In the genomic region with DNA sequence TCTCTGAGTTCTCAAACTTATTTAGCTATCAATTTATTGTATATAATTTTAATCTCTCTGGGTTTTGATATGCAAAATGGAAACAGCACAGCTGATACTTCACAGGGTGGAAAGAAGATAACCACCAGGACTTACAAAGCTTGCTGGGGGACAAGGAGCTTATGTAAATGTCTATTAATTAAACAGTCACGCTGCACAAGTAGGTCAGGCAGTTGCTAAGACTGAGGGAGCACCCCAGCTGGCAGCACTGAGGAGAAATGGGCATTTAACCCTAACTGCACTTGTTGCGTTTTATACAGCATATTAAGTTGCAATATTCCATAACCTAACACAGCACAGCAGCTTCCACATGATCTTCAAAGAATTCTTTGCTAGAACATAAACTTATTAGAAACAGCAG, we compare ENCODE assay signal across 19 mouse cellular contexts. TPM values are rescaled to one million over a fixed set of nuclear protein-coding genes. Genes with fewer than 3 reads are reported as not detected.
DNase-seq lines count a peak whose midpoint lies in the region; ATAC-seq lines count a peak whose summit lies in the region.
"Had no signal": no experiment of that assay in that cellular context is flagged by ENCODE, and none has a peak within 500 bp of the region (broad histone marks: within the 10 kb centered on the region; RNA-seq: fewer than 3 reads in every experiment).

No protein-coding gene starts in this region.

- H3K27ac ChIP-seq in hindbrain, embryonic 11.5 days (ENCODE audit: low read depth, low read length) = no peak overlapping the region
- no peak overlapping the region for H3K27ac ChIP-seq in hindbrain, embryonic 13.5 days
- no peak overlapping the region for H3K27ac ChIP-seq in midbrain, embryonic 15.5 days
- H3K27ac ChIP-seq: intestine, embryonic 15.5 days; stomach, embryonic 15.5 days had no signal

- H3K36me3 ChIP-seq in hindbrain, embryonic 11.5 days (ENCODE audit: control insufficient read depth, insufficient read depth, low read length) = no peaks in the 10 kb centered on the region
- no peaks in the 10 kb centered on the region for H3K36me3 ChIP-seq in hindbrain, embryonic 13.5 days
- no peaks in the 10 kb centered on the region for H3K36me3 ChIP-seq in midbrain, embryonic 15.5 days (replicated peaks)
- H3K36me3 ChIP-seq: intestine, embryonic 15.5 days; stomach, embryonic 15.5 days had no signal

- no peak overlapping the region for H3K4me2 ChIP-seq in hindbrain, embryonic 11.5 days (replicated peaks; ENCODE audit: low read depth, low read length)
- H3K4me2 ChIP-seq in hindbrain, embryonic 13.5 days = no peak overlapping the region
- H3K4me2 ChIP-seq in midbrain, embryonic 15.5 days = no peak overlapping the region
- H3K4me2 ChIP-seq: intestine, embryonic 15.5 days; stomach, embryonic 15.5 days had no signal

- H3K9me3 ChIP-seq in hindbrain, embryonic 11.5 days (ENCODE audit: control insufficient read depth, low read length) = no peaks in the 10 kb centered on the region
- H3K9me3 ChIP-seq in hindbrain, embryonic 13.5 days = no peaks in the 10 kb centered on the region
- no peaks in the 10 kb centered on the region for H3K9me3 ChIP-seq in midbrain, embryonic 15.5 days
- H3K9me3 ChIP-seq: intestine, embryonic 15.5 days; stomach, embryonic 15.5 days had no signal

- no peaks in the 10 kb centered on the region for H3K27me3 ChIP-seq in hindbrain, embryonic 11.5 days (ENCODE audit: control insufficient read depth, insufficient read depth, low read length)
- no peaks in the 10 kb centered on the region for H3K27me3 ChIP-seq in hindbrain, embryonic 13.5 days
- no peaks in the 10 kb centered on the region for H3K27me3 ChIP-seq in midbrain, embryonic 15.5 days (replicated peaks)
- H3K27me3 ChIP-seq: intestine, embryonic 15.5 days; stomach, embryonic 15.5 days had no signal

- peak; percentile 17; the same call in 1 of the 2 replicates for ATAC-seq in hindbrain, embryonic 11.5 days (ENCODE audit: low FRiP score)
- ATAC-seq in hindbrain, embryonic 13.5 days (ENCODE audit: low FRiP score) = no peak
- ATAC-seq in midbrain, embryonic 15.5 days (replicated peaks) = peak; percentile 58; the same call in 1 of the 2 replicates
- ATAC-seq in activated CD4-positive, CD25-positive, alpha-beta regulatory T cell, adult 4 months = no peak
- ATAC-seq: intestine, embryonic 15.5 days had no signal

- H3K4me1 ChIP-seq in hindbrain, embryonic 11.5 days (replicated peaks; ENCODE audit: control insufficient read depth, insufficient read depth, low read length) = no peaks in the 10 kb centered on the region
- 0 out of 2 replicates have a peak, but pooled peaks cover 6% of the 10 kb centered on the region for H3K4me1 ChIP-seq in hindbrain, embryonic 13.5 days (replicated peaks)
- H3K4me1 ChIP-seq in midbrain, embryonic 15.5 days = peaks cover 8% of the 10 kb centered on the region; the same call in 1 of the 2 replicates
- H3K4me1 ChIP-seq: intestine, embryonic 15.5 days; stomach, embryonic 15.5 days had no signal

- WGBS in hindbrain, embryonic 11.5 days = 46% methylated on average over 2 of the region's 2 CpGs
- 39% methylated on average over 2 of the region's 2 CpGs for WGBS in hindbrain, embryonic 13.5 days
- 22% methylated on average over 2 of the region's 2 CpGs for WGBS in midbrain, embryonic 15.5 days

- no peak for DNase-seq in hindbrain, embryonic 11.5 days (ENCODE audit: low spot score)
- peak; percentile 34 for DNase-seq in Muller cell, postnatal 12 days (ENCODE audit: inconsistent ontology term)
- DNase-seq in brain, adult 2 months (ENCODE audit: low read depth, low spot score) = peak; percentile 9
- no peak for DNase-seq in urinary bladder, adult 2 months (ENCODE audit: low spot score)
- DNase-seq in lung, adult 18-20 months = no peak
- DNase-seq: adrenal gland, adult 8-10 months; cerebellum, postnatal 10 days; gastrocnemius, postnatal 10 days; heart, adult 11 months; heart, postnatal 36 days; kidney, postnatal 14 days; liver; lung, postnatal 14 days; thymus, adult 18-20 months had no signal

- H3K9ac ChIP-seq in hindbrain, embryonic 11.5 days (ENCODE audit: low read depth, low read length) = no peak overlapping the region
- H3K9ac ChIP-seq in hindbrain, embryonic 13.5 days = no peak overlapping the region
- no peak overlapping the region for H3K9ac ChIP-seq in midbrain, embryonic 15.5 days
- H3K9ac ChIP-seq: intestine, embryonic 15.5 days; stomach, embryonic 15.5 days had no signal

- no peak overlapping the region for H3K4me3 ChIP-seq in hindbrain, embryonic 11.5 days (ENCODE audit: low read depth, low read length)
- H3K4me3 ChIP-seq in hindbrain, embryonic 13.5 days = no peak overlapping the region
- H3K4me3 ChIP-seq in midbrain, embryonic 15.5 days = no peak overlapping the region
- H3K4me3 ChIP-seq: intestine, embryonic 15.5 days; stomach, embryonic 15.5 days had no signal

RNA-seq across cellular contexts. Expression of gene Rps23, which starts 36.1 kb away (rescaled TPM):
- polyA plus RNA-seq in hindbrain, embryonic 11.5 days (2014; fragmentation: Nextera tagmentation; extraction: Ambion mirVana) = 214 and 232 TPM in 2 replicates
- 142 and 150 TPM in 2 replicates for polyA plus RNA-seq in hindbrain, embryonic 13.5 days (2015; fragmentation: Nextera tagmentation; extraction: Ambion mirVana)
- 80.5 and 98.8 TPM in 2 replicates for polyA plus RNA-seq in midbrain, embryonic 15.5 days (2015; fragmentation: Nextera tagmentation; extraction: Ambion mirVana)
- 1,000 to 10,000 TPM; 1,258 to 1,308 TPM for polyA plus RNA-seq in activated CD4-positive, CD25-positive, alpha-beta regulatory T cell, adult 4 months (2017; shearing (Covaris generic))
- polyA plus RNA-seq in urinary bladder, adult 2 months (2012; rRNA removed) = 1,364 and 1,528 TPM in 2 replicates

RNA-seq across cellular contexts. Expression of gene Atp6ap1l, which starts 53.7 kb away (rescaled TPM):
- polyA plus RNA-seq in hindbrain, embryonic 11.5 days (2014; fragmentation: Nextera tagmentation; extraction: Ambion mirVana) = 0.20 and 1.5 TPM in 2 replicates
- 0.88 and 0.93 TPM in 2 replicates for polyA plus RNA-seq in hindbrain, embryonic 13.5 days (2015; fragmentation: Nextera tagmentation; extraction: Ambion mirVana)
- 0.28 and 0.88 TPM in 2 replicates for polyA plus RNA-seq in midbrain, embryonic 15.5 days (2015; fragmentation: Nextera tagmentation; extraction: Ambion mirVana)
- not detected for polyA plus RNA-seq in activated CD4-positive, CD25-positive, alpha-beta regulatory T cell, adult 4 months (2017; shearing (Covaris generic))
- 0.19 TPM in 2 replicates for polyA plus RNA-seq in urinary bladder, adult 2 months (2012; rRNA removed)
- polyA plus RNA-seq: intestine, embryonic 15.5 days; stomach, embryonic 15.5 days had no signal

Comparison
In these comparisons a context has a peak if more than half of its experiments do, and no peak if none do; other contexts are left out.
1. ATAC-seq: peak in hindbrain, embryonic 11.5 days (single experiment) and midbrain, embryonic 15.5 days (single experiment); none in hindbrain, embryonic 13.5 days (single experiment) and activated CD4-positive, CD25-positive, alpha-beta regulatory T cell, adult 4 months (single experiment).
2. DNase-seq: peak in Muller cell, postnatal 12 days (single experiment) and brain, adult 2 months (single experiment); none in hindbrain, embryonic 11.5 days (single experiment), urinary bladder, adult 2 months (single experiment) and lung, adult 18-20 months (0 of 2).